Mouse (Mus musculus) megakaryocyte, embryonic 14.5 days (primary cell): ENCODE measurements around the gene Dnajc25.

Source experiments
- FLI1 ChIP-seq: IDR thresholded peaks from 2 replicates; pipeline ENCODE4 v1.6.1; 2012; ENCODE audit warnings: low read length, inconsistent platforms, mixed read lengths
- GATA1 ChIP-seq: IDR thresholded peaks from 3 replicates; pipeline ENCODE4 v1.6.1; 2012; ENCODE audit warnings: mixed read lengths, low read length, inconsistent platforms, borderline replicate concordance

DNA sequence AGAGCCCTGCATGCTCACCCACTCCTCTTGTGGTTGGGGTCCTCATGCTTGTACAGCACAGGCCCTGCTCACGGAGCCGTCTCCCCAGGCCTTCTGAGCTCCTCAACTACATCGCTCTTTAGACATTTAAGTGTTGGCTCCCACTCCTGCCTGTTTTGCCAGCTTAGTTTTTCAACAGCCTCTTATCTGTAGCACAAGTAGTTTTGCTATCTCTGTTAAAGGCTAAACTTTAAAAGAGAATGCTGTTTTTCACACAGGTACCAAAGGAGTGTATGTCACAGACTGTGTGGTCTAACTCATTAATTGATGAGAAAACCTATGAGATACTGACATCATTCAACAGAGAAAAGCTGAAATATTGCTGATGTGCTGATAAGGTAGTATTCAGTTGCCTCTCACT lies 16.6 kb downstream of the Dnajc25 start:
- TF ChIP-seq GATA1 = no peak
- no peak for TF ChIP-seq FLI1
